Mouse (Mus musculus) adrenal gland, adult (tissue): ENCODE results near the gene S1pr3.

ENCODE experiments used
- DNase-seq, 2 experiments: peaks; one replicate each; pipeline ENCODE4 v3.0.0; 2022 to 2023; ENCODE audit warnings: low spot score in 1 of 2; ENCODE audit not compliant: inconsistent age in 2 of 2

Gene S1pr3

DNA sequence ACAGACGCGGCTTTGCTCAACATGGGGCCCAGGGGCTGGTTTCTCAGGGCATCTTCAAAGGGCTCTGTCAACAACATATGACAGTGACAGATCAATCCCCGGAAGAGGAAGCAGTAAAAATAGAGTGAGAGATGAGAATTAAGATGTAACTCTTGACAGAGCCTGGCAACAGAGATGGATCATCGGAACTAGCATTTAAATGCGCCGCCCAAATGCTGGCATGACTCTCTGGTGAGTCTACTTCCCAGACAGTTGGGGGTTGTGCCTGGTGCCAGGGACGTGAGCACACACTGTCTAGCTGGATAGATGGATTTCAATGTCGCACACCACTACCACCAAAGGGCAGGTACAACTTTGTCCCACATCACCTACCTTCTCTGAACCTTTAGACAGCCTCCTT is 34.5 kb downstream of the S1pr3 start:
- no peak for DNase-seq

GRCm38 (mm10) chr13:51446550-51446949 is 38.1 kb downstream of the S1pr3 start:
- no peak for DNase-seq

GRCm38 (mm10) chr13:51456190-51456878 is 47.9 kb downstream of the S1pr3 start:
- DNase-seq, result no peak

DNA sequence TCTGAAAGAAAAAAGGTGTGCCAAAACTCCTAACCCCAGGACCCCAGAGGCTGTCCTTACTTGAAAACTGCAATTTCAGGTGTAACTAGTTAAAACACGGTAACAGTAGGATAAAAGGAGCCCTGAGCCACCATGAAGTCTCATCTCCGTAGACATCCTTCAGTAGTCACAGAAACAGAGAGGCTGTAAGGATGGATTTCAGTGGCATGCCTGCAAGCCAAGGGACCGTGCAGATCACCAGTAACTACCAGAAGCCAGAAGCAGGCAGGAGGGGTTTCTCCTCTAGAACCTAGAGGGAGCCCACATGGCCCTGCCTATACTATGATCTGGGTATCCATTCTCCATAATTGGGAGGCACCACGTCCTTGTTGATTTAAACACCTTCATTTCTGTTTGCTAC is 55.9 kb downstream of the S1pr3 start:
- no peak for DNase-seq

GRCm38 (mm10) chr13:51466117-51466841 is 57.8 kb downstream of the S1pr3 start:
- DNase-seq, result no peak

DNA sequence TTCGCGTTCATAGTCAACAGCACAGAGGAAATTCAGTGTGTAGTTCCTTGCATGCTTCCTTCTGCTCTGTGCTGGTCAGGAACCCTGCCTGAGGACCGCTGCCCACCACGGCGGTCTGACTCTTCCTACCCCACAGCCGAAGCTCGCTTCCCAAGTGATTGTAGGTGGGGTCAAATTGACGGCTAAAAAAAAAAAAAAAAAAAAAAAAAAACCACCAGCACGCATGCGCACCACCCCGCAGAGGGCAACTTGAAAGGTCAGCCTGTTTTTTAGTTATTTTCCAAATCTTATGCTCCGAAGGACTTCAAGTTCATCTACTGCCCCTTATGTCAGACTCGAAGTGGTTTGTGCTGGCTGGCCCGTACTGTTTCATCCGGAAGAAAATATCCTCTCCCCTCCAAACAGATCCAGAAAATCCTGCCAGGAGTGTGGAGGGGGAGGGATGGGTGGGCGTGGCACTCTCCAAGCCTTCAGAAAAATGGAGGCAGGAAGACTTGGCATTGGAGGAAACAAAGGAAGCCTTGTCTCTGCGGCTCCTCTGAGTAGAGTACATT is 60.3 kb downstream of the S1pr3 start:
- DNase-seq, result no peak
